Mouse (Mus musculus) adrenal gland, postnatal 10 days (tissue): Measurements from ENCODE around the gene Sh3glb1. TPM values are rescaled to one million over a fixed set of nuclear protein-coding genes. Genes with fewer than 3 reads are reported as not detected.

ENCODE experiments used
- DNase-seq: peaks from one replicate; pipeline ENCODE4 v3.0.0; 2021; ENCODE audit warnings: mixed read lengths
- total RNA-seq, 2 experiments: library from RNA; stranded (reverse); gene quantifications; 2 replicates each; pipeline ENCODE4 v1.2.3; 2021

Sh3glb1 gene
- total RNA-seq, 2 experiments from 2014 or later = 271 to 286 TPM

- DNase-seq = no peak
Measured at GRCm38 (mm10) chr3:144669944-144670874, 49.9 kb downstream of the Sh3glb1 start.

GRCm38 (mm10) chr3:144669457-144669864 lies 50.7 kb downstream of the Sh3glb1 start:
- no peak for DNase-seq

DNA sequence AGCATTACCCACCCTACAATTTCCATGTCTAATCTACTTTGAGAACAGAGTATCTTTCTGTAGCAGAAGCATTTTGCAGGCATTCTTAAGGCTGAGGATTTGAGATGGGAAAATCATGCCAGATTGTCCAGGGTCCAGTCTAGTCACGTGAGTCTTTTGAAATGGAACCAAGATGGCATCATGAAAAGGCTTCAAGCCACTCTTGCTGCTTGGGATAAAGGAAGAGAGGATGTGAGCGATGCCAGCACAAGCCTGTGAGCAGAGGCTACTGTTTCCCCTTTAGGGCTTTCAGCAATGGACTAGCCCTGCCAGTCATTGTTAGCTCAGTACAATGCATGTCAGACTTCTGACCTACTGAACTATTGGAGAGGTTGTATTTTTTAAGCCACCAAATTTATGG lies 51.2 kb downstream of the Sh3glb1 start:
- no peak for DNase-seq

DNA sequence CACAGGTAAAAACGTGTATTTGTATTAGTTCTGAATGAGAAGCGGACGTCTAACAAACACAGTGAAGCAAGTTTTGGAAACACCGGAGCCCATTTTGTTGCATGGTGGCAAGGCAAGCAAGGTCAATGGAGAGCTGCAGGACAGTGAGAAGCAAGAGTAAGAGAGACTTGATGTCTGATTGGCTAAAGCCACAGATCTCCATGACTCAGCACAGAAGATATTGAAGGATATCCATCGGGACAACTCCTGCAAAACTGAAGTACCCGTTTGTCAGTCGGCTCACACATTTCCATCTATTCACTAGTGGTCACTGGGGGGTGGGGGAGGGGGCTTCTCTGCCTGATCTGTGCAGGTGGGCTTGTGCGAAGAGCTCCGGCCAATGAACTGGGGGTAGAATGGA lies 52.1 kb downstream of the Sh3glb1 start:
- DNase-seq = no peak

DNA sequence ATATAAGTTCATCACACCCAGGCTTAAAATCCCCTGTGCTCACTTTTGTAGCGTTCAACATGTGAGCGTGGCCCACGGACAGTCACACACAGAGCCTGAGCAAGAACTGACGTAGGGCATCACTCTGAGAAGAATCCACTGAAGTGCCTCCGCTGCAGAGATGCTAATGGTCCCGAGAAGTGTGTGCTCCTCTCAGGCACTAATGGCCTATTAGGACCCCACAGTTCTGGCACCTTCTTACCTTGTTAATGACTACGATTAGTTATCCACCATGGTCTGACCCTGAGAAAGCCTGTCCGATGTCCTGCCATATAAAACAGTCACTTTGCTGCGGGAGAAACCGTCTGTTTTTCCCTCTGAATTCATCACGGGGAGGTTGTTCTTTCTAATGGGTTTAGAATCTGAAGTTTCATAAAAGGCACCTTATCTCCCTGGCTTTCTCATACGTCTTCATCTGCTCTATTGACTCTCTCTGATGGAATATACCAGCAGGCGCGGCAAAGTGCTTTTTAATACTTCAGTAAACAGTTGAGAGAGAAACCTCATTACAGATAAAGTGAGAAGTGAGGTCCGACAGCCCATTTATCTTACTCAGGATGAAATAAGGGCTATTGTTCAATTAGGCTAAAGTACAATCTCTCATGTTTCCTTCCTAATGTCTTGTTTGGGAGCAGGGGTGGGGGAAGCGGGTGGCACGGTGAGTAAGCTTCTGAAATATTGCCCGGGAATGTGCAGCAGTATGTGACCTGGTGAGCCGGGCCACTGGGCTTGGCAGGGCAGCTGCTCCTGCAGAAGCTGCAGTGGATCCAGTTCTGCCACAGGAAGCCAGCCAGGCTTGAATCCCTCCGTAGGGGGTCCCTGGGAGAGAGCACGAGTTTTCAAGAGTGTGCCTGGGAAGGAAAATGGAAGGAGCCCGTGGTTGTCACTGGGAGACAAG lies 55.5 kb downstream of the Sh3glb1 start:
- DNase-seq = peak; percentile 54

- no peak for DNase-seq
Measured at GRCm38 (mm10) chr3:144663415-144664093, 56.6 kb downstream of the Sh3glb1 start.

DNA sequence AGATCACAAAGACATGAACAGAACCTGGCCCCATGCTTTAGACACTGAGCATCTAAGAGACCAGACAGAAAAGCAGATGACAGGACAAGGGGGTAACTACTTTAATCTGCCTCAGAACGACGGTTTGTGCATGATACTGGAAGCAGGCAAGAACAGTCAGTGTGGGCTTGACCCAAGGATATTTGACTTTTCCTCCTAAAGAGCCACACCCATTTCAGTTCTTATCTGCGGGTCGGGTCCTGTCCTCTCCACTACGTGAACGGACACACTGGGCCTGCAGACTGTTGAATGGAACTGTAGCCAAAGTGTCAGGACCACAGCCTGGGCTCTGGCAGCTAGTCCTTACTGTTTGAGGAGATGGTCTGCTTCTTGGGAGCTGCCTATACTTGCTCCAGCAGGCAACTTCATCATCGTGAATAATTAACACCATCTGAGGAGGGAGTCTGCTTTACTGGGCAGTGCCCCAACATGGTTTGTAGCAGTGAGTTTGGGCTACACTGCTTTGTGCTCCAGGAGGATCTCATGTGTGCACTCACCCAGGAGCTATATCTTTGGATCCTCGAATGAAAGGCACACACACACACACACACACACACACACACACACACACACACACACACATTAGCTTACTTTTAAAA lies 57.8 kb downstream of the Sh3glb1 start:
- no peak for DNase-seq

GRCm38 (mm10) chr3:144661439-144661838 lies 58.7 kb downstream of the Sh3glb1 start:
- DNase-seq = no peak

GRCm38 (mm10) chr3:144644202-144644601 lies 75.9 kb downstream of the Sh3glb1 start:
- DNase-seq = no peak

- DNase-seq = peak; percentile 59
Measured at GRCm38 (mm10) chr3:144643301-144643871, 76.7 kb downstream of the Sh3glb1 start.

- no peak for DNase-seq
Measured at GRCm38 (mm10) chr3:144642141-144642540, 78.0 kb downstream of the Sh3glb1 start.

DNA sequence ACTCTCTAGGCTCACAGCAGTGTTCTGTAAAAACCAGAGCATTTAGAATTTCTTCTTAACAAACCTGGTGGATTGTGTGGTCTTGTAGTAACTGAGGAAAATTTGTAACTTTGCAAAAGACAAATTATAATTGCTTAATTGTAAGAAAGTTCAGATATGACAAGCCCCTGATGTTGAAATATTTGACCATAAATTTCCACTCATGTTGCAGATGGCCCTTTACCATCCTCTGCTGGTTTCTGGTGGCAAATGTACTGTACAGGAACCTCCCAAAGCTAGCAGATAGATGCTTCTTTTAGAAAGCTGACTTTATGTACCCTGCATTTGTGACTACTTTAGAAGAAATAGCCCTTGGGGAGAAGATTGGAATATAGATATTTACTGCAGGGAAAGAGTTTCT lies 80.1 kb downstream of the Sh3glb1 start:
- DNase-seq = no peak

DNA sequence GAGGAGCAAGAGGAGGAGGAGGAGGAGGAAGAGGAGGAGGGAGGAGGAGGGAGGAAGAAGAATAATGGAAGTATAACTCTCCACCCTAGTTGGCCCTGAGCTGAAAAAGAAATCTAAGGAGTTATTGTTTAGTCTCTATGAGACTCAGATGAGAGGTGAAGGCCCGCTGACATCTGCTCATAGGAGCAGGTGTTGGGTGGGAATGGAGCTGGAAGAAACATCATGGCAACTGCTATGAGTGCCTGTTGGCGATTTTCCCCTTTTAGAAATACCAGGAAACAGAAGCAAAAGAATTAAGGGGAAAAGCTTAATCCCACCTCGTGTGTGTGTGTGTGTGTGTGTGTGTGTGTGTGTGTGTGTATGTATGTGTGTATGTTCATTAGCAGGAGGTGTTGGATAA lies 80.7 kb downstream of the Sh3glb1 start:
- no peak for DNase-seq

- DNase-seq = no peak
Measured at GRCm38 (mm10) chr3:144638110-144638509, 82.0 kb downstream of the Sh3glb1 start.

DNA sequence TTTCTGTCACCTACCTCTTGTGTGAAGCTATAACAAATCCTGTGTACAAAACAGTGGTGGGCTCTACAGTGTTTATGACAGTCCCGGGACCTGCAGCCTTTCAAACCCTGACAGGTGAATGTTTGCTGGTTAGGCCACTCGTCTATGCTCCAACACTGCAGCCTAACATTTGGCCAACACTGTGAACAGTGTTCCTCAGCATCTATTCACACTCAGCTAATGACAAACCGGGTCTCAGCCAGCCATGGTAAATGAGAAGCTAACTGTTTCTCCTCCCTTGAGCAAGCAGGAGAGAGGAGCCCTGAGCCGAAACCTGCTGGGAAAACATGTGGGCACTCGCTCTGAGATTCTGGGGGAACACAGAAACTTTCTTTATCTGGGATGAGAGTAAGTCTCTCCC lies 84.9 kb downstream of the Sh3glb1 start:
- no peak for DNase-seq

Other genes starting within 250 kb of the Sh3glb1 start
- 10 to 100 TPM; 19.2 to 19.5 TPM for gene Hs2st1, start 150.2 kb downstream of the Sh3glb1 start, total RNA-seq
- 100 to 1,000 TPM; 283 to 295 TPM for gene Selenof, start 150.0 kb downstream of the Sh3glb1 start, total RNA-seq
- gene Clca3a1, start 40.6 kb upstream of the Sh3glb1 start, total RNA-seq = 1 to 10 TPM; 9.3 to 9.6 TPM
- under 1 TPM; 0.12 to 0.21 TPM for gene Clca3a2, start 99.2 kb upstream of the Sh3glb1 start, total RNA-seq
- not detected for gene Clca3b, start 129.0 kb upstream of the Sh3glb1 start, total RNA-seq
- not detected for gene Clca4b, start 212.2 kb upstream of the Sh3glb1 start, total RNA-seq